Mouse (Mus musculus) layer of hippocampus, adult 11-12 months (tissue): ENCODE measurements at regions not wholly inside any gene's neighbourhood (a gene's known extent, or its start where the extent isn't known, plus 50 kb on each side); places are given as distances from the start of the nearest gene placed in this dataset.
A peak's percentile ranks its signal among the peaks of the same experiment; 100 is the strongest.
"Not testable (repeated sequence)": the region's sequence is repeated elsewhere in the genome, so short reads cannot be mapped to it uniquely, and the experiment has no call there.

ENCODE experiments used
- DNase-seq: peaks from one replicate; pipeline ENCODE4 v3.0.0; 2022; ENCODE audit warnings: low spot score

GRCm38 (mm10) chr1:43305349-43306278, 108.8 kb upstream of the Fhl2 start:
- no peak for DNase-seq

GRCm38 (mm10) chr1:43310711-43311695, 114.2 kb upstream of the Fhl2 start:
- no peak for DNase-seq

DNA sequence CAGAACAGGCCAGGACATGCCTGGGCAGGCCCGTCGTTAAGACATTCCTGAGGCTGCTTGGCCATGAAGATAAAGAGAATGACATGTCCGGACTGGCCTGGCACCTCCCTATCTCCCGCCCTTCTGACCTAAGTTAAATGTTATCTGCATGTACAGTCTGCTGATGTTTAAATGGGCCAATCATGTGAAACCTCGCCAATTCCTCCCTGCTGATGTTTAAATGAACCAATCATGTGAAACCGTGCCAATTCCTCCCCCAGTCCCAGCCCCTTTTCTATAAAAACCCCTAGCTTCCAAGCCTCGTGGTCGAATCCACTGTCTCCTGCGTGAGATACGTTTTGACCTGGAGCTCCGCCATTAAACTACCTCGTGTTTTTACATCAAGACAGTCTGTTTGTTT, 119.5 kb upstream of the Fhl2 start:
- DNase-seq, result not testable (repeated sequence)

- peak; percentile 41 for DNase-seq
Measured at GRCm38 (mm10) chr1:43317076-43317871, 120.5 kb upstream of the Fhl2 start.

GRCm38 (mm10) chr1:43333488-43333887, 110.9 kb upstream of the Nck2 start:
- not testable (repeated sequence) for DNase-seq

GRCm38 (mm10) chr1:43337168-43337784, 107.1 kb upstream of the Nck2 start:
- DNase-seq, result no peak

DNA sequence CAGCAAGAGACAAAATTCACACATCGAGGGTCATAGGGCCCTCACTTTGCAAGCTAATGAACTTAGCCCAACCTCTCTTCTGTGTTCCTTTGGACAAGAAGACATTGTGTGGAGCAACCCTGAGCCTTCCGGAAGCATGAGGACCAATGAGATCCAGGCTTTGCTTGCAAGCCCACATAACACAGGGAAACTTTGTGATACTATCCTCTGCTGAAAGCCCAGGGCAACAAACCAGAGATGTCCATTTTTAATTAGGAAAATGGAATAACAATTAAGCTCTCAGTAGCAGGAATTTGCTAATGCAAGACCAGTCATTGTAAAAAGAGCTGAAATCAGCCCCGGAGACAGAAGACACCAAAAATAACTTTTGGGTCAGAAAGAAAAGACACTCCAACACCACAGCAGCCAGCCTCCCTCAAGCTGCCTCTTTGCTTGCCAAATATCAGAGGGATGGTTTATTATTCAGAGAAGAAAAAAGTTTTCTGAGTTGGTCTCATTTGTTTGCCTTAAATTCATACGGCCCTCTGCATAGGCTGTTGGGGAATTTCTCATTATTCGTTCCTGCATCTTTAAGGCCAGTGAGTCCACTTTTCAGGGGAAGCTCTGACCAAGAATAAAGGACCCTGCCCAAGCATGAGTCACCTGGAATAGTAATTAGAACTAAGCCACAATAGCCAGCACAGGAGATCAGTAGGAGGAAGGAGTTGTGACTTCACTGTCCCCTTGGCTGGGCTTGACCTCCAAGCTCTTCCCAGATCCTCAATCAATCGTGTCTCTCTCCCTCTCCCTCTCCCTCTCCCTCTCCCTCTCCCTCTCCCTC, 106.1 kb upstream of the Nck2 start:
- no peak for DNase-seq

- DNase-seq, result no peak
Measured at GRCm38 (mm10) chr1:43342848-43343247, 101.5 kb upstream of the Nck2 start.

DNA sequence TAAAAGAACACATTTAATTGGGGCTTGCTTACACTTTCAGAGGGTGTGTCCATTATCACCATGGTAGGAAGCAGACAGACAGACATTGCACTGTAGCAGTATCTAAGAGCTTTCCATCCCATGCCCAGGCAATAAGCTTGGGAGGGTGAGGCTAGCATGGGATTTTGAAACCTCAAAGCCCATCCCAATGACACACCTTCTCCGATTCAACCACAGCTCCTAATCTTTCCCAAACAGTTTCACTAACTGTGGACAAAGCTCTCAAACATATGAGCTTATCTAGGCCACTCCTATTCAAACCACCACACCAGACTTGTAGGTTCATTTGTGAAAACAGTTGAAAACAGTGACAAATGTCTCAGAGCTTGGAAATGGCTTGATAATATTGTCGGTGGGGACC, 101.0 kb upstream of the Nck2 start:
- DNase-seq, result no peak

DNA sequence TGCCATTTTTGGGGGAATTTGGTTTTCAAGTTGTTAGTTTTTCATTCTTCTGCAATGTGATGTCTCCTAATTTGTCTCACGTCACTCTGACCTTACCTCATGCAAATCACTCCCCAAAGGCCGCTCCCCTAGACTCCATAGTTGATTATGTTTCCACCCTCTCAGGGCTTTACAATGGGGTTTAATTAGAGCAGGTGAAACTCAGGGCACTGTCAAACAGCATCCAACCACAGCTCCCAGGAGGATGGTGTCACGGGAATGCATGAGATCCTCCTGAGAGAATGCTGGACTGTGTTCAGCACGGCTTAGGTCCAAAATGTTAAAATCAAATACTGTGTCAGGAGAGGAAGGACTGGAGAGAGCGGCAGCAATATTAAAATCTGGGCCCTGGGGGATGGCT, 100.4 kb upstream of the Nck2 start:
- DNase-seq, result no peak

DNA sequence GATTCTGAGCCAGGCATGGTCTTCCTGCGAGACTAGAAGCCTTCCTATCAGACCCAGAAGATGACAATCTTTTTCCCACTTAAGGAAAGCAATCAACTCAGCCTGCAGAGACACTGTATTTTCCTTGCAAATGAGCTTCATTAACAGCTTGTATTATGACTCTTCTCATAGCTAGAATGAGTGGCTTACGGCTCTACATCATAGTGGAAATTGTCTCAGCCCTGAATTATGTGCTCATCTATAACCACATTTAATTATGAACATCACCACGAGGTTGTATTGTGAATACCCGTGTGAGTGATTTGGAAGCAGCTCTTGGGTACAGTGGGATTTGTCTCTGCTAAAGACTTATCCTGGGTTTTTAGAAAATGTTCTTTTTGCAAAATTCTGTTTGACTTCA, 97.2 kb upstream of the Nck2 start:
- no peak for DNase-seq

- no peak for DNase-seq
Measured at GRCm38 (mm10) chr1:43349966-43350365, 94.4 kb upstream of the Nck2 start.

DNA sequence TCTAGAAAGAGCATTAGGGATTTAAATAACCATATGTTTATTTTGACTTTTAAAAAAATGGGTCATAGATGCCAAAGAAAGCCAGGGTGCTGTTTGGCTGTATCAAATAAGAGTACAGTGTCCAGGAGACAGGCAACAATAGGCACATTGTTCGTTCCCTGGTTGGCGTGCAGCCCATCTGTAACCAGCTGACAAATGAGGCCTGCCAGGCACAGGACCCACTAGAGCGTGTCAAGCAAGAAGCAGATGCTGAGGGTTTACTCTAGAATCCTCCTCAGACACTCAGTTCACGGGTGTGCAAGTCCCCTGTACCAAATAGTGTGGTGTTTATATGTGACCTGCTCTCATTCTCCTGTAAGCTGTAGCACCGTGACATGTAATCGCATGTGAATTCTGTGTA, 86.2 kb upstream of the Nck2 start:
- peak; percentile 70 for DNase-seq

DNA sequence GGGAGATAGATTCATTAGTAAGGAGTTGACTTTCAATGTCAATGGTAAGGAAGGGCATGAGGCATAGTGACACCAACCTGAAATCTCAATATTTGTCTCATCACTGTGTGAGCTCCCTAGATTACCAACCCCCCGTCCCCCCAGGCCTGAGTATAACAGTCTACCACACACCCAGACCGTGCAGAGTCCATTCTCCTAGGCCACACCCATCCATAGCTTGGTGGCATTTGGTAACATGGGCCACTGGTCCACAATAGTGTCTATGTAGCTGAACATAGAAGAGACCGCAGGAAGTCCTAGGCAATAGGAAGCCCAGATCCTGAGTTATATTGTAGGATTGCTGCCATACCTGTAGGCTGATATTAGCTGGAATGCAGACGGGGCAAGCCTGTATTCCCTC, 84.7 kb upstream of the Nck2 start:
- DNase-seq, result no peak

GRCm38 (mm10) chr1:43360291-43360690, 84.1 kb upstream of the Nck2 start:
- DNase-seq, result no peak

DNA sequence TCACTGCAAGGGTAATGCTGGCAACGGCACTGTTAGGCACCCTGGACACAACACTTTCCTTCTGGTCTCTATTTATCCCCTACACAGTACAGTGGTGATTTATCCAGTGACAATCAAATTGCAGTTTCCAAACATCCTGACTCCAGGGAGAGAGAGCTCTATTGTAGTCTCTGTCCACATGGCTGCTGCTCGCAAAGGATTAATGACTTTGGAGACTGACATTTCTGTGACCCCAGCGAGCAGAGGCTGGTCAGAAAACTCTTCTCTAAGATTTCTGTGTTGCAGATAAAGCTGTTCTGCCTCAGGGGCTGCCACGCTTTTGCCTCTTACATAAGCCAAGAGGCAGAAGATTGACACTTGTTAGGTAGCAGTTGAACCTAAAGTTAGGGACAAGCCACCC, 83.6 kb upstream of the Nck2 start:
- DNase-seq, result no peak

GRCm38 (mm10) chr1:43361455-43361863, 82.9 kb upstream of the Nck2 start:
- DNase-seq, result no peak

DNA sequence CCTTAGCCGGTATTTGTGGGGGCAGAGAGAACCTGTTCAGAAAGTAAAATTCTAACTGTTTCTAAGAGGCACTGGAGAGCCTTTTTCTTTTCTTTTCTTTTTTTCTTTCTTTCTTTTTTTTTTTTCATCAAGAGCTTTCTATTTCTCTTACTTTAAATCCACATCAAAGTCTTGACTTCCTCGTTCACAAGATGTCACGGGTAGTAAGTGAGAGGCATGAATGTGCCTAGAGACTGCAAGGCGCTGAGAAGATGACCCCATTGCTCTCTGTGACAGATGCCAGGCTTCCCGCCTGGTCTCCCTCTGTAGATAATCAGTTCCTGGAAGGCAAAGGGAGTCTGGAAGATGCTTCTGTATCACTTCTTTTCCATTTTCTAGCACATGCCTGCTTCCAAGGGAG, 82.2 kb upstream of the Nck2 start:
- no peak for DNase-seq

DNA sequence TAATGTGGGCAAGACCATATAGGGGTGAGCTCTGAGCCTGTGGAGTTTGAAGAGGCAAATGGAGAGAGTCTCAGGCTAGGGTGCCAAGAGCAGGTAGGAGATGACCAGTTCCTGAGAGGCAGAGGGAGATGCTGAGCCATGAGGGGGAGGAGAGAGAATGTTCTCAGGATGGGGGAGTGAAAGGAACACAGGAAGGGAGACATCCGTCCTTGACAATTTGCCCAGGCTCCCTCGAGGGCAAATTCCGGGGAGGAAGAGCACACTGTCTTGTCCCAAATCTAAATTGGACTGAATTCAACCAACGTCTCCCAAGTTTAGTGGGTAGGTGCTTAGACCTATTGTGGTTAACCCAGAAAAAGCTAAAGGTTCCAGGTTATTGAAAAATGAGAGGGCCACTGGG, 81.2 kb upstream of the Nck2 start:
- no peak for DNase-seq

- no peak for DNase-seq
Measured at GRCm38 (mm10) chr1:43366433-43366832, 77.9 kb upstream of the Nck2 start.
